Mouse (Mus musculus): ENCODE results near the gene Zfp326. TPM values are rescaled to one million over a fixed set of nuclear protein-coding genes. Genes with fewer than 3 reads are reported as not detected.

The Zfp326 gene
- polyA plus RNA-seq, 1 experiment from 2014 or later: 17.7 TPM

- Histone ChIP-seq H3K27ac (replicated peaks) (no peak overlapping the region), H3K36me3 (ENCODE audit: control insufficient read depth, insufficient read depth, low read length) (no peaks in the 10 kb centered on the region), H3K4me2 (replicated peaks; ENCODE audit: low read depth) (no peak overlapping the region), H3K9ac (ENCODE audit: low read length) (no peak overlapping the region), H3K27me3 (ENCODE audit: control insufficient read depth, insufficient read depth, low read length) (no peaks in the 10 kb centered on the region), H3K4me1 (replicated peaks; ENCODE audit: control insufficient read depth, insufficient read depth) (no peaks in the 10 kb centered on the region), H3K9me3 (ENCODE audit: control insufficient read depth, low read length) (no peaks in the 10 kb centered on the region), H3K4me3 (ENCODE audit: low read depth, low read length) (no peak overlapping the region)
- WGBS: 58% methylated on average over 4 of the region's 4 CpGs
- DNase-seq (ENCODE audit: low spot score): no peak
- ATAC-seq (ENCODE audit: low FRiP score, low TSS enrichment): no peak
- TF ChIP-seq CTCF (IDR thresholded peaks at IDR 0.05; ENCODE audit: low read depth): no peak
- no peak for TF ChIP-seq EP300 (optimal IDR thresholded peaks at IDR 0.05)
These were observed 27.1 kb upstream of the Zfp326 start for GRCm38 (mm10) chr5:105849222-105849621.

- Histone ChIP-seq H3K4me1 (replicated peaks; ENCODE audit: control insufficient read depth, insufficient read depth) (no peaks in the 10 kb centered on the region), H3K27ac (replicated peaks) (no peak overlapping the region), H3K9ac (ENCODE audit: low read length) (no peak overlapping the region), H3K27me3 (ENCODE audit: control insufficient read depth, insufficient read depth, low read length) (no peaks in the 10 kb centered on the region), H3K36me3 (ENCODE audit: control insufficient read depth, insufficient read depth, low read length) (no peaks in the 10 kb centered on the region), H3K4me3 (ENCODE audit: low read depth, low read length) (no peak overlapping the region), H3K4me2 (replicated peaks; ENCODE audit: low read depth) (no peak overlapping the region), H3K9me3 (ENCODE audit: control insufficient read depth, low read length) (no peaks in the 10 kb centered on the region)
- 40% methylated on average over 3 of the region's 3 CpGs for WGBS
- no peak for TF ChIP-seq EP300 (optimal IDR thresholded peaks at IDR 0.05)
- no peak for TF ChIP-seq CTCF (IDR thresholded peaks at IDR 0.05; ENCODE audit: low read depth)
- ATAC-seq (ENCODE audit: low FRiP score, low TSS enrichment): no peak
- DNase-seq (ENCODE audit: low spot score): no peak
These were observed 26.7 kb upstream of the Zfp326 start for GRCm38 (mm10) chr5:105849643-105850042.

- H3K9me3 ChIP-seq (ENCODE audit: control insufficient read depth, low read length): no peaks in the 10 kb centered on the region
- no peaks in the 10 kb centered on the region for H3K27me3 ChIP-seq (ENCODE audit: control insufficient read depth, insufficient read depth, low read length)
- no peaks in the 10 kb centered on the region for H3K36me3 ChIP-seq (ENCODE audit: control insufficient read depth, insufficient read depth, low read length)
- no peak for ATAC-seq (ENCODE audit: low FRiP score, low TSS enrichment)
- no peak overlapping the region for H3K9ac ChIP-seq (ENCODE audit: low read length)
- no peak for DNase-seq (ENCODE audit: low spot score)
- no peak overlapping the region for H3K4me2 ChIP-seq (replicated peaks; ENCODE audit: low read depth)
- no peak overlapping the region for H3K4me3 ChIP-seq (ENCODE audit: low read depth, low read length)
- WGBS: 82% methylated on average over 9 of the region's 9 CpGs
- no peak for TF ChIP-seq EP300 (optimal IDR thresholded peaks at IDR 0.05)
- no peak for TF ChIP-seq CTCF (IDR thresholded peaks at IDR 0.05; ENCODE audit: low read depth)
- peaks cover 4% of the 10 kb centered on the region; the same call in 1 of the 2 replicates for H3K4me1 ChIP-seq (replicated peaks; ENCODE audit: control insufficient read depth, insufficient read depth)
- no peak overlapping the region for H3K27ac ChIP-seq (replicated peaks)
These were observed 23.1 kb upstream of the Zfp326 start for GRCm38 (mm10) chr5:105853271-105853670.

- peak overlapping the region; percentile 69 for H3K27ac ChIP-seq (replicated peaks)
- H3K36me3 ChIP-seq (ENCODE audit: control insufficient read depth, insufficient read depth, low read length): no peaks in the 10 kb centered on the region
- no peak overlapping the region for H3K9ac ChIP-seq (ENCODE audit: low read length)
- DNase-seq (ENCODE audit: low spot score): no peak
- H3K4me3 ChIP-seq (ENCODE audit: low read depth, low read length): no peak overlapping the region
- TF ChIP-seq EP300 (optimal IDR thresholded peaks at IDR 0.05) (no peak), CTCF (IDR thresholded peaks at IDR 0.05; ENCODE audit: low read depth) (no peak)
- ATAC-seq (ENCODE audit: low FRiP score, low TSS enrichment): 0 out of 2 replicates have a peak, but pooled peaks have one; percentile 6
- WGBS: 51% methylated on average over 5 of the region's 5 CpGs
- H3K9me3 ChIP-seq (ENCODE audit: control insufficient read depth, low read length): no peaks in the 10 kb centered on the region
- H3K4me2 ChIP-seq (replicated peaks; ENCODE audit: low read depth): no peak overlapping the region
- H3K4me1 ChIP-seq (replicated peaks; ENCODE audit: control insufficient read depth, insufficient read depth): peaks cover 4% of the 10 kb centered on the region; the same call in 1 of the 2 replicates
- no peaks in the 10 kb centered on the region for H3K27me3 ChIP-seq (ENCODE audit: control insufficient read depth, insufficient read depth, low read length)
These were observed 18.9 kb upstream of the Zfp326 start for GRCm38 (mm10) chr5:105857486-105857885.

GRCm38 (mm10) chr5:105858754-105859694 is 17.3 kb upstream of the Zfp326 start:
- H3K27me3 ChIP-seq (ENCODE audit: control insufficient read depth, insufficient read depth, low read length): no peaks in the 10 kb centered on the region
- peak; percentile 76 for ATAC-seq (ENCODE audit: low FRiP score, low TSS enrichment)
- WGBS: 37% methylated on average over 8 of the region's 8 CpGs
- peak overlapping the region; percentile 41; the same call in 1 of the 2 replicates for H3K27ac ChIP-seq (replicated peaks)
- peaks cover 4% of the 10 kb centered on the region; the same call in 1 of the 2 replicates for H3K4me1 ChIP-seq (replicated peaks; ENCODE audit: control insufficient read depth, insufficient read depth)
- no peak for TF ChIP-seq CTCF (IDR thresholded peaks at IDR 0.05; ENCODE audit: low read depth)
- no peak for TF ChIP-seq EP300 (optimal IDR thresholded peaks at IDR 0.05)
- H3K4me2 ChIP-seq (replicated peaks; ENCODE audit: low read depth): no peak overlapping the region
- H3K9ac ChIP-seq (ENCODE audit: low read length): no peak overlapping the region
- DNase-seq (ENCODE audit: low spot score): peak; percentile 58
- no peak overlapping the region for H3K4me3 ChIP-seq (ENCODE audit: low read depth, low read length)
- H3K9me3 ChIP-seq (ENCODE audit: control insufficient read depth, low read length): no peaks in the 10 kb centered on the region
- H3K36me3 ChIP-seq (ENCODE audit: control insufficient read depth, insufficient read depth, low read length): no peaks in the 10 kb centered on the region
